Mouse (Mus musculus) lung, embryonic 14.5 days (tissue): Measurements from ENCODE around the gene Cldnd2. TPM values are rescaled to one million over a fixed set of nuclear protein-coding genes. Genes with fewer than 3 reads are reported as not detected.

Source experiments
- ATAC-seq: fragments of 200-750 bp; cut with Nextera tagmentation; 2 replicates; pipeline ENCODE4 v1.8.0; 2017; ENCODE audit warnings: mild to moderate bottlenecking, moderate TSS enrichment, moderate library complexity; ENCODE audit not compliant: insufficient read depth
- DNase-seq: peaks from one replicate; pipeline ENCODE4 v3.0.0-alpha.2; 2015
- H3K27ac ChIP-seq: fragments of 300-500 bp; sonication (generic); 2 replicates; pipeline ENCODE4 v1.5.1; 2014; ENCODE audit warnings: low read depth, mild to moderate bottlenecking, moderate library complexity
- H3K27me3 ChIP-seq: fragments of 300-500 bp; sonication (generic); 2 replicates; pipeline ENCODE4 v1.6.1; 2014; ENCODE audit warnings: low read length, control low read depth; ENCODE audit not compliant: insufficient read depth
- H3K36me3 ChIP-seq: fragments of 300-500 bp; sonication (generic); 2 replicates; pipeline ENCODE4 v1.6.1; 2014; ENCODE audit warnings: control low read depth; ENCODE audit not compliant: insufficient read depth
- H3K4me1 ChIP-seq: fragments of 300-500 bp; sonication (generic); 2 replicates; pipeline ENCODE4 v1.6.1; 2014; ENCODE audit warnings: antibody characterized with exemption, control low read depth; ENCODE audit not compliant: insufficient read depth
- H3K4me2 ChIP-seq: fragments of 300-500 bp; sonication (generic); 2 replicates; pipeline ENCODE4 v1.6.1; 2014; ENCODE audit warnings: mild to moderate bottlenecking
- H3K4me3 ChIP-seq: fragments of 300-500 bp; sonication (generic); 2 replicates; pipeline ENCODE4 v1.5.1; 2014; ENCODE audit warnings: low read depth, low read length
- H3K9ac ChIP-seq: fragments of 300-500 bp; sonication (generic); 2 replicates; pipeline ENCODE4 v1.6.1; 2014
- H3K9me3 ChIP-seq: fragments of 300-500 bp; sonication (generic); 2 replicates; pipeline ENCODE4 v1.6.1; 2016; ENCODE audit warnings: low read depth, low read length, control low read depth
- CTCF ChIP-seq: IDR thresholded peaks from 2 replicates; pipeline ENCODE4 v1.5.1; 2016; ENCODE audit warnings: antibody characterized with exemption, low read depth
- WGBS: fragments of 180-500 bp; shearing (Covaris S2); extraction: QIAGEN DNeasy Blood & Tissue Kit; methylation state at CpG from one replicate; pipeline ENCODE4 v1.1.7; 2014; 5-methylcytosine and 5-hydroxymethylcytosine counted together
- polyA plus RNA-seq: library from polyadenylated mRNA; unstranded; fragments of >200 nt; fragmentation: Nextera tagmentation; extraction: Ambion mirVana; gene quantifications from 2 replicates; pipeline ENCODE4 v1.2.1, GENCODE M21; 2014

Cldnd2 gene
- polyA plus RNA-seq, 1 experiment from 2014 or later, result not detected

GRCm38 (mm10) chr7:43436341-43437255 lies 4.0 kb upstream of the Cldnd2 start, which contains the start of gene Nkg7:
Nkg7 (plus strand) TSS chr7:43437073.
- H3K9ac ChIP-seq, result no peak within 1 kb of the TSS
- no peak within 1 kb of the TSS for H3K27ac ChIP-seq
- TF ChIP-seq CTCF, result no peak
- H3K4me1 ChIP-seq, result no peaks in the 10 kb centered on the region
- no peaks in the 10 kb centered on the region for H3K9me3 ChIP-seq
- no peak within 1 kb of the TSS for H3K4me3 ChIP-seq
- H3K36me3 ChIP-seq, result no peaks in the 10 kb centered on the region
- DNase-seq, result no peak
- WGBS, result 64% methylated on average over 10 of the region's 10 CpGs
- no peak for ATAC-seq
- no peaks in the 10 kb centered on the region for H3K27me3 ChIP-seq
- no peak within 1 kb of the TSS for H3K4me2 ChIP-seq

- no peak for TF ChIP-seq CTCF
- H3K9me3 ChIP-seq, result no peaks in the 10 kb centered on the region
- no peaks in the 10 kb centered on the region for H3K36me3 ChIP-seq
- no peak overlapping the region for H3K4me3 ChIP-seq
- 69% methylated on average over 4 of the region's 4 CpGs for WGBS
- H3K27me3 ChIP-seq, result no peaks in the 10 kb centered on the region
- H3K9ac ChIP-seq, result no peak overlapping the region
- DNase-seq (no peak), ATAC-seq (no peak)
- H3K4me1 ChIP-seq, result peaks cover 9% of the 10 kb centered on the region; the same call in 1 of the 2 replicates
- H3K27ac ChIP-seq, result no peak overlapping the region
- no peak overlapping the region for H3K4me2 ChIP-seq
Observed at GRCm38 (mm10) chr7:43438611-43439010, 2.0 kb upstream of the Cldnd2 start.

DNA sequence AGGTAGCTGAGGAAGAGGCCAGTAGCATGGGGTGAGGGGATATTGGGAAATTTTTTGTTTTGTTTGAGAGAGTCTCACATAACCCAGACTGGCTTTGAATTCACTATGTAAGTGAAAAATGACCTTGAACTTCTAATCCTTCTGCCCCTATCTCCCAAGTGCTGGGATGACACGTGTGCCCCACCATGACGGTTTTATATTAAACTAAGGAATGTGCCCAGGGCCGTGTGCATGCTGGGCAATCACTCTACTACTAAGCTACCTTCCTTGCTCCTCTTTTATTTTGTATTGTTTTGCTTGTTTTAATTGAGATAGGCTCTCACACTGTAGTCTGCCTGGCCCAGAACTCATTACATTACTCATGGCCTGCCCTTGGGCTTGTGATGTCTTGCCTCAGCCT lies 489 bp downstream of the Cldnd2 start:
- no peak overlapping the region for H3K4me3 ChIP-seq
- peaks cover 15% of the 10 kb centered on the region for H3K4me1 ChIP-seq
- no peaks in the 10 kb centered on the region for H3K9me3 ChIP-seq
- no peak overlapping the region for H3K27ac ChIP-seq
- H3K9ac ChIP-seq, result no peak overlapping the region
- no peak for DNase-seq
- TF ChIP-seq CTCF, result no peak
- no peaks in the 10 kb centered on the region for H3K36me3 ChIP-seq
- no peaks in the 10 kb centered on the region for H3K27me3 ChIP-seq
- no peak for ATAC-seq
- 68% methylated on average over 3 of the region's 3 CpGs for WGBS
- H3K4me2 ChIP-seq, result no peak overlapping the region

DNA sequence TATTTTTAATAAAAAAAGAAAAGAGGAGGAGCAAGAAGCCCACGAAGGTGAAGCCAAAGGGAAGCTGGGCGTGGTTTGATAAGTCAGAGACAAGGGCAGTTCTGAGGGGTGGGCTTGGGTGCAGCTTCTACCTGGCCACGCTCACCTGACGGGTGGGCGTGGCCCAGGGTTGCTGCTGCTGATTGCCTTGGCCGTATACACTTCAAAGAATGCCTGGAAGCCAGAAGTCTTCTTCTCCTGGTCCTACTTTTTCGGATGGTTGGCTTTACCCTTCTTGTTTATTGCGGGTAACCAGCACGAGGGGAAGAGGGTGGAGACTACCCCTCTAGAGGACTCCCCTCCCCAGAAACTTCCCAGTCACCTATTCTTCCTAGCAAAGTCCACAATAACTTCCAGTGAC lies 2.1 kb downstream of the Cldnd2 start:
- WGBS, result 10% methylated on average over 9 of the region's 9 CpGs
- H3K4me2 ChIP-seq, result peak overlapping the region; percentile 85
- TF ChIP-seq CTCF, result no peak
- no peaks in the 10 kb centered on the region for H3K27me3 ChIP-seq
- H3K4me3 ChIP-seq, result peak overlapping the region; percentile 57
- peak; percentile 3; the same call in 1 of the 2 replicates for ATAC-seq
- H3K4me1 ChIP-seq, result peaks cover 15% of the 10 kb centered on the region
- H3K9ac ChIP-seq, result peak overlapping the region; percentile 66
- H3K36me3 ChIP-seq, result no peaks in the 10 kb centered on the region
- DNase-seq, result peak; percentile 18
- H3K9me3 ChIP-seq, result no peaks in the 10 kb centered on the region
- H3K27ac ChIP-seq, result peak overlapping the region; percentile 97

- peaks cover 15% of the 10 kb centered on the region for H3K4me1 ChIP-seq
- peak overlapping the region; percentile 66 for H3K9ac ChIP-seq
- no peaks in the 10 kb centered on the region for H3K9me3 ChIP-seq
- WGBS, result 1% methylated on average over 36 of the region's 36 CpGs
- no peaks in the 10 kb centered on the region for H3K27me3 ChIP-seq
- peak overlapping the region; percentile 85 for H3K4me2 ChIP-seq
- TF ChIP-seq CTCF, result no peak
- DNase-seq (peak; percentile 86), ATAC-seq (peak; percentile 94)
- peak overlapping the region; percentile 57 for H3K4me3 ChIP-seq
- peak overlapping the region; percentile 97 for H3K27ac ChIP-seq
- H3K36me3 ChIP-seq, result no peaks in the 10 kb centered on the region
Observed at GRCm38 (mm10) chr7:43443126-43443916, 2.7 kb downstream of the Cldnd2 start.

DNA sequence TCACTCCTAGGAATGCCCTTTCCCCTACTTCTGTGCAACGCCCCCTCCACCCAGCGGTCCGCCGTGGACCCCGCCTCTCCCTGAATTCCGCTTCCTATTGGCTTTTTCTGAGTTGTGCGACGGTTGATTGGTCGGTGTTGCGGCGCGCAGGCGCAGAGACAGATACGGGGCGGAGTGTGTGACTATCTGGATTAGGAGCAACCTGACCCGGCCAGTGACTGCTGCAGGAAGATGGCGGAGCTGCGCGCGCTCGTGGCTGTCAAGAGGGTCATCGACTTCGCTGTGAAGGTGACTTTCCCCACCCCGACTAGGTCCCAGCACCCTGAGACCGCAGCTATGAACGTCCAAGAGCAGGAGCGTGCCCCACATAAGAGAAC lies 3.3 kb downstream of the Cldnd2 start, which contains the start of the genes Etfb and Gm45233:
TSS of gene Etfb (plus strand) at position 167 of the 377 bp plus-strand sequence.
TSS of gene Gm45233 (plus strand) at position 212 of the 377 bp plus-strand sequence.
- under 1% methylated on average over 27 of the region's 27 CpGs for WGBS
- peak within 1 kb of the TSS; percentile 85 for H3K4me2 ChIP-seq
- peak; percentile 97 for DNase-seq

More for the DNA sequence above, 3.3 kb downstream of the Cldnd2 start, which contains the start of the genes Etfb and Gm45233:
- Histone ChIP-seq H3K27me3 (no peaks in the 10 kb centered on the region), H3K36me3 (no peaks in the 10 kb centered on the region), H3K4me3 (peak within 1 kb of the TSS; percentile 57), H3K4me1 (peaks cover 15% of the 10 kb centered on the region), H3K27ac (peak within 1 kb of the TSS; percentile 97), H3K9me3 (no peaks in the 10 kb centered on the region), H3K9ac (peak within 1 kb of the TSS; percentile 66)
- TF ChIP-seq CTCF, result no peak
- ATAC-seq, result peak; percentile 97
